Mouse (Mus musculus) embryonic fibroblast, embryonic 13.5 days (primary cell): ENCODE results near the gene Sh3bgrl2.

Experiments
- CTCF ChIP-seq: IDR thresholded peaks from 2 replicates; pipeline ENCODE4 v1.5.1; 2011; ENCODE audit warnings: mild to moderate bottlenecking, control low read depth, low read length, moderate library complexity, borderline replicate concordance; ENCODE audit not compliant: insufficient read depth
- POLR2A ChIP-seq: IDR thresholded peaks from 2 replicates; pipeline ENCODE4 v1.6.1; 2011; ENCODE audit warnings: low read depth, mild to moderate bottlenecking, control low read depth, low read length, moderate library complexity

GRCm38 (mm10) chr9:83630341-83630740 lies 82.2 kb downstream of the Sh3bgrl2 start:
- TF ChIP-seq CTCF: no peak
- TF ChIP-seq POLR2A: no peak
